Mouse (Mus musculus) liver, postnatal 0 days (tissue): Measurements from ENCODE around the gene Hpcal1. TPM values are rescaled to one million over a fixed set of nuclear protein-coding genes. Genes with fewer than 3 reads are reported as not detected.
A peak's percentile ranks its signal among the peaks of the same experiment; 100 is the strongest.

Experiments
- ATAC-seq: fragments of 200-750 bp; cut with Nextera tagmentation; 2 replicates; pipeline ENCODE4 v1.8.0; 2017; ENCODE audit warnings: mild to moderate bottlenecking, moderate library complexity
- DNase-seq: peaks from one replicate; pipeline ENCODE4 v3.0.0-alpha.2; 2016
- H3K27ac ChIP-seq: fragments of 300-500 bp; sonication (generic); 2 replicates; pipeline ENCODE4 v1.5.1; 2014; ENCODE audit warnings: antibody characterized with exemption, moderate library complexity, mild to moderate bottlenecking, low read depth
- H3K27me3 ChIP-seq: fragments of 300-500 bp; sonication (generic); 2 replicates; pipeline ENCODE4 v1.6.1; 2014; ENCODE audit warnings: low read length, control low read depth, mixed read lengths; ENCODE audit not compliant: insufficient read depth
- H3K36me3 ChIP-seq: fragments of 300-500 bp; sonication (generic); replicated peaks from 2 replicates; pipeline ENCODE4 v1.6.1; 2014; ENCODE audit warnings: mild to moderate bottlenecking, control low read depth, low read length, moderate library complexity, mixed read lengths; ENCODE audit not compliant: insufficient read depth
- H3K4me1 ChIP-seq: fragments of 300-500 bp; sonication (generic); 2 replicates; pipeline ENCODE4 v1.6.1; 2014; ENCODE audit warnings: antibody characterized with exemption, mild to moderate bottlenecking, control low read depth; ENCODE audit not compliant: insufficient read depth
- H3K4me2 ChIP-seq: fragments of 300-500 bp; sonication (generic); 2 replicates; pipeline ENCODE4 v1.6.1; 2014; ENCODE audit warnings: low read depth, mild to moderate bottlenecking, low read length, moderate library complexity, mixed read lengths
- H3K4me3 ChIP-seq: fragments of 300-500 bp; sonication (generic); 2 replicates; pipeline ENCODE4 v1.5.1; 2014; ENCODE audit warnings: low read depth, low read length
- H3K9ac ChIP-seq: fragments of 300-500 bp; sonication (generic); replicated peaks from 2 replicates; pipeline ENCODE4 v1.6.1; 2014; ENCODE audit warnings: mild to moderate bottlenecking, moderate library complexity
- H3K9me3 ChIP-seq: fragments of 300-500 bp; sonication (generic); 2 replicates; pipeline ENCODE4 v1.6.1; 2016; ENCODE audit warnings: mild to moderate bottlenecking, control low read depth, low read length, mixed read lengths
- CTCF ChIP-seq: sonication (generic); IDR thresholded peaks from 2 replicates; pipeline ENCODE4 v1.5.1; 2016; ENCODE audit warnings: antibody characterized with exemption, low read depth
- EP300 ChIP-seq: IDR thresholded peaks from 2 replicates; pipeline ENCODE4 v1.6.1; 2016; ENCODE audit warnings: antibody characterized with exemption, low read depth, mild to moderate bottlenecking
- WGBS: fragments of 180-500 bp; shearing (Covaris S2); extraction: QIAGEN DNeasy Blood & Tissue Kit; methylation state at CpG from one replicate; pipeline ENCODE4 v1.1.7; 2014; ENCODE audit not compliant: insufficient replicate concordance; 5-methylcytosine and 5-hydroxymethylcytosine counted together
- polyA plus RNA-seq: library from polyadenylated mRNA; unstranded; fragments of >200 nt; fragmentation: Nextera tagmentation; extraction: Ambion mirVana; gene quantifications from 2 replicates; pipeline ENCODE4 v1.2.1, GENCODE M21; 2015

The Hpcal1 gene
- polyA plus RNA-seq, 1 experiment from 2014 or later = 20.8 TPM

- ATAC-seq = no peak
- 64% methylated on average over 1 of the region's 1 CpGs for WGBS
- Histone ChIP-seq H3K36me3 (no peaks in the 10 kb centered on the region), H3K4me3 (no peak overlapping the region), H3K9me3 (no peaks in the 10 kb centered on the region), H3K4me1 (peaks cover 60% of the 10 kb centered on the region), H3K27me3 (no peaks in the 10 kb centered on the region), H3K9ac (no peak overlapping the region), H3K4me2 (no peak overlapping the region), H3K27ac (no peak overlapping the region)
- DNase-seq = no peak
- no peak for TF ChIP-seq CTCF
- no peak for TF ChIP-seq EP300
Measured at GRCm38 (mm10) chr12:17712571-17712970, 21.9 kb downstream of the Hpcal1 start.

- Histone ChIP-seq H3K4me2 (no peak overlapping the region), H3K4me1 (peaks cover 38% of the 10 kb centered on the region), H3K27me3 (no peaks in the 10 kb centered on the region), H3K36me3 (no peaks in the 10 kb centered on the region), H3K9me3 (no peaks in the 10 kb centered on the region), H3K27ac (peak overlapping the region; percentile 70), H3K9ac (no peak overlapping the region), H3K4me3 (no peak overlapping the region)
- DNase-seq (peak; percentile 33), ATAC-seq (peak; percentile 59)
- TF ChIP-seq CTCF (no peak), EP300 (no peak)
- WGBS = 53% methylated on average over 4 of the region's 4 CpGs
Measured at GRCm38 (mm10) chr12:17715720-17716478, 25.2 kb downstream of the Hpcal1 start.

- H3K27ac ChIP-seq = no peak overlapping the region
- no peaks in the 10 kb centered on the region for H3K27me3 ChIP-seq
- no peak for ATAC-seq
- no peaks in the 10 kb centered on the region for H3K9me3 ChIP-seq
- peaks cover 27% of the 10 kb centered on the region for H3K4me1 ChIP-seq
- H3K4me2 ChIP-seq = no peak overlapping the region
- no peak overlapping the region for H3K9ac ChIP-seq
- no peak overlapping the region for H3K4me3 ChIP-seq
- no peaks in the 10 kb centered on the region for H3K36me3 ChIP-seq
- no peak for DNase-seq
- WGBS = 76% methylated on average over 1 of the region's 1 CpGs
- TF ChIP-seq CTCF (no peak), EP300 (no peak)
Measured at GRCm38 (mm10) chr12:17717257-17717656, 26.6 kb downstream of the Hpcal1 start.

- no peaks in the 10 kb centered on the region for H3K9me3 ChIP-seq
- no peak overlapping the region for H3K9ac ChIP-seq
- no peak overlapping the region for H3K27ac ChIP-seq
- no peaks in the 10 kb centered on the region for H3K27me3 ChIP-seq
- H3K4me3 ChIP-seq = no peak overlapping the region
- no peak for ATAC-seq
- no peak overlapping the region for H3K4me2 ChIP-seq
- peaks cover 22% of the 10 kb centered on the region for H3K4me1 ChIP-seq
- 84% methylated on average over 6 of the region's 6 CpGs for WGBS
- no peak for DNase-seq
- TF ChIP-seq CTCF (no peak), EP300 (no peak)
- no peaks in the 10 kb centered on the region for H3K36me3 ChIP-seq
Measured at GRCm38 (mm10) chr12:17718146-17718545, 27.5 kb downstream of the Hpcal1 start.

- Histone ChIP-seq H3K36me3 (no peaks in the 10 kb centered on the region), H3K4me2 (no peak overlapping the region), H3K9ac (no peak overlapping the region), H3K27me3 (no peaks in the 10 kb centered on the region), H3K9me3 (no peaks in the 10 kb centered on the region), H3K27ac (no peak overlapping the region), H3K4me1 (peaks cover 33% of the 10 kb centered on the region), H3K4me3 (no peak overlapping the region)
- TF ChIP-seq CTCF (no peak), EP300 (no peak)
- DNase-seq (no peak), ATAC-seq (no peak)
Measured at GRCm38 (mm10) chr12:17721058-17721457, 30.4 kb downstream of the Hpcal1 start.

- DNase-seq (no peak), ATAC-seq (no peak)
- no peak overlapping the region for H3K4me2 ChIP-seq
- H3K27me3 ChIP-seq = no peaks in the 10 kb centered on the region
- H3K9ac ChIP-seq = no peak overlapping the region
- H3K4me1 ChIP-seq = peaks cover 37% of the 10 kb centered on the region
- TF ChIP-seq CTCF (no peak), EP300 (no peak)
- no peaks in the 10 kb centered on the region for H3K9me3 ChIP-seq
- no peak overlapping the region for H3K4me3 ChIP-seq
- H3K27ac ChIP-seq = no peak overlapping the region
- H3K36me3 ChIP-seq = no peaks in the 10 kb centered on the region
- 78% methylated on average over 13 of the region's 13 CpGs for WGBS
Measured at GRCm38 (mm10) chr12:17722452-17723181, 32.0 kb downstream of the Hpcal1 start.
